Mouse (Mus musculus) cerebellum, adult 8-10 months (tissue): ENCODE measurements around the gene Dap.
A peak's percentile ranks its signal among the peaks of the same experiment; 100 is the strongest.

ENCODE experiments used
- DNase-seq: peaks from one replicate; pipeline ENCODE4 v3.0.0; 2022

Dap gene

DNA sequence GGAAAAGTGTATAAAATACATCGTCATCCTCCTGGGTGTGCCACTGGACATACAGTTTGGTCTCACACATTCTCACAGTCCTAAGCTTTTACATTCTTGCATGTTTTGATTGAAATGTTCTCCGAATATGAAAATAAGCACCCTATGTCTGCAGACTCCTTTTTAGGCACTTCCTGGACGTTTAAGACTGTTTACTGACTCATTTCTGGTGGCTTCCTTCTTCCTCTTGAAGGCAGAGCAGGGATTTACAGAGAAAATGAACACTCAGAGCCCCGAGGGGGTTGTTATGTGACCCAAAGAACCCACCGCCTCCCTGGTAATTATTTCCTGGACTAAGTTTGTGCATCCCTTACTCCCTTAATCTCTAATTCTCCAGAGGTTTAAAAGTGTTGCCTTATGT, 13.8 kb downstream of the Dap start:
- DNase-seq = no peak

DNA sequence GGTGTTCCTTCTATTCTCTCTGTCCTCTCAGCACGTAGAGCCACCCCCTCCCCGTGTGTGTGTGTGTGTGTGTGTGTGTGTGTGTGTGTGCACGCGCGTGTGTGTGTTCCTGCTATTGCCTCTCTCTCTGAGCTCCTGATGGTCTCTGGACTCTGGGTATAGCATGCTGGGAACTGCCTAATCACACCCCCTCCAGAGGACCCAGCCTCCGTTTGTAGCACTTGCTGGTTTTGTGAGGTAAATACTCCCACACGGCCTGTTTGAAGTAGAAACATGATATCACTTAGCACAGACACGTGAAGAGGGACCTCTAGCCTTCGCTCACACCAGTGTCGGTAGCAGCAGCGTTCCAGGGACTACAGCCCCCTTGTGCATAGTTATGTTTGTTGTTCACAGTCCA, 14.5 kb downstream of the Dap start:
- no peak for DNase-seq

GRCm38 (mm10) chr15:31239713-31240112, 15.6 kb downstream of the Dap start:
- DNase-seq = no peak

DNA sequence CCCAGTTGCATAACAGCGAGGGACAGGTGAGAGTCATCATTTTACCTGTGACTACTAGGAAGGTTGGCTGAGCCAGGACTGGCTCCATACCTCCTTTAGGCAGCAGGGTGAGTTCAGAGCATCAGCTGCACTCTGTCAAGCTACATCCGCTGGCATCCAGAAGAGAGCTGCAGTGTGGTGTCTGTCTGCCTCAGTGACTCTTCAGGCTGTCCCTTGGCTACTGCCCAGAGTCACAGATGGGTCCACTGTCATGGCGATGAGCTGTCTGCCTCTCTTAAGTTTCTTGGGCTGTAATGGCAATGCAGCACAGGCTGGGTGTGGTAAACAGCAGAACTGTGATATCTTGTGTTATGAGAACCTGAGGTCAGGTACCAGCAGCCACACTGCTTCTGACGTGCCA, 16.1 kb downstream of the Dap start:
- no peak for DNase-seq

DNA sequence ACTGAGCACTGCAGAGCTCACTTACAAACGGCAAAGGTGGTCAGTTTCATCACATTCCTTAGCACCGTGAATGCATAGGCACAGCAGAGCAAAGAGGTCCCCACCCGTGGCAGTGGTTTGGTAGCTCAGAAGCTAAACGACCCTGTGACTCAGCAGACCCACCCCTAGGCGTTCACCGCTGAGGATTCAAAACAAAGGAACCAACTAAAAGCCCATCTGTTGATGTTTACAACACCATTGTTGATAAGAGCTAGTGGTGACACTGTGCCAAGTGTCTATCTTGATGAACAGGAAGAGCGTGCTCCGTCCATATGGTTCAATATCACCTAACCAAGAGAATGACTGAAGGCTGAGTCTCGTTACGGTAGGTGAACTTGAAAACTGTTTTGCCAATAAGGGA, 19.1 kb downstream of the Dap start:
- no peak for DNase-seq

- DNase-seq = no peak
Measured at GRCm38 (mm10) chr15:31244696-31245445, 20.8 kb downstream of the Dap start.

DNA sequence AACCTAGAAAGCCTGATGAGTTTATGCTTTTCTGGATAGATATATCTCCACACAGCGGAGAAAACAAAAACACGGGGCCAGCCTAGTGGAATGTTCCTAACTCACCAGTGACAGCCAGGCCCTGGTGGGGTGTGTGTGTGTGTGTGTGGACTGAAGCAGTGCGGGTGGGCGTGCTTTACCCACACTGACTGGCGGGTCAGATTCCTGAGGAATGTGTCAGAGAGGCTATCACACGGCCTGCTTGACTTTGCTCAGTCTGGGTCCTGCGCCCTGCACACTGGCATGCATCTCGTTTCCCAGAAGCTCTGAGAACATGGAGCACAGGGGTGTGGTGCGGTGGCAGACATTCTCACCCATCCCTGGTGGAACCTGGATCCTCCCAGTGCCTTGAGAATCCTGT, 21.8 kb downstream of the Dap start:
- no peak for DNase-seq

- DNase-seq = peak; percentile 53
Measured at GRCm38 (mm10) chr15:31247035-31247434, 22.9 kb downstream of the Dap start.

- no peak for DNase-seq
Measured at GRCm38 (mm10) chr15:31248882-31249281, 24.8 kb downstream of the Dap start.

DNA sequence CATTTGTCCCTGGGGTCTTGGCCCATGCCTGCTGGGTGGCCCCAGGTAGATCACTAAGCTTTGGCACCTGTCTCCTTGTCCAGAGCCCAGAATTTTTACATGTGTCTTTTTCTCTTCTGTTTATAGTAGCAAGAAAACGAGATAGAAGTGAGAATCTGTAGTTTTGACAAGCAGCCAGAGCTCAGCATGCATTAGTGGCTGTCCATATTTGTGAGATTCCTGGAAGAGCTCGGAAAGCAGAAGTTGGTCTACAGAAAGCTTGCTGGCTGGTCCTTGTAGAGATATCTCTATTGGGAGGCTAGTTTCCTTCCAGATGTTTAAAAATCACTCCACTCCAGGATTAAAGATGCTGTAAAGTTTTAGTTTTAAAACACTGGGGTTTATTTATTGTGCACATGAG, 25.9 kb downstream of the Dap start:
- no peak for DNase-seq

DNA sequence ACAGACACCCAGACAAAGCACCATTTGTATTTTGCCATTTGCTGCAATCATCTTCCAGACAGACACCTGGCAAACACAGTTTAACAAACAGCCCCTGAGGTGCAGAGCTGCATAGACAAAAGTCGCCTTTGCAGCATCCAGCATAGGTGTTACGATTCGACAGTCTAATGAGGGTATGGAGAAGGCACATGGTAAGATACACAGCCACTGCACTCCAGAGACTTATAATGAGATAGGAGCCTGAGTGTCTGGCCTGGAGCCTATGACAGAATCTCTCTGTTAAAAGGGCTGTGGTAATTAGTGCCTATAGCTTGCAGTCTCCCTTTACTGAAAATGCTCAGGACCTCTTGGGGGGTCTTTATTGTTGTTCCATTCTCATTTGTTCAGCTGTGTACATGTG, 26.6 kb downstream of the Dap start:
- no peak for DNase-seq

- DNase-seq = no peak
Measured at GRCm38 (mm10) chr15:31251189-31251588, 27.1 kb downstream of the Dap start.

- no peak for DNase-seq
Measured at GRCm38 (mm10) chr15:31252590-31253311, 28.6 kb downstream of the Dap start.

DNA sequence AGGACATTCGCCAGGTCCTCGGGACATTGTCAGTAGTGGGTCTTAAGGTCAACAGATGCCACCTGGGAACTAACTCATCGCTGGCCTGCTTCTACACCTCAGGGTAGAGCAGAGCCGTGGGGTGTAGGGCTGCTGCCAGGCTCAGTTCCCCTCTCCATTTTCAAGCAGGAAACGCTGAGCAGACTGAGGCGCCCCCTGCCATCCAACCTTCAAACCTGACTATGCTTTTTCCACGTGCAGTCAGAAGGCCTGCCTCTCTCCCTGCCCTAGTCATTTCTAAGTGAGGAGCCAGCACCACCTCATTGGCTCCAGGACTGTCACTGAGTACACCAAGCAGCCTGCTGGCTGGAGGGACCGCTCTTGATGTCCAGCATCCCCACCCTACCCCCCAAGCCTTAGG, 29.3 kb downstream of the Dap start:
- DNase-seq = no peak

GRCm38 (mm10) chr15:31253963-31254362, 29.8 kb downstream of the Dap start:
- no peak for DNase-seq

DNA sequence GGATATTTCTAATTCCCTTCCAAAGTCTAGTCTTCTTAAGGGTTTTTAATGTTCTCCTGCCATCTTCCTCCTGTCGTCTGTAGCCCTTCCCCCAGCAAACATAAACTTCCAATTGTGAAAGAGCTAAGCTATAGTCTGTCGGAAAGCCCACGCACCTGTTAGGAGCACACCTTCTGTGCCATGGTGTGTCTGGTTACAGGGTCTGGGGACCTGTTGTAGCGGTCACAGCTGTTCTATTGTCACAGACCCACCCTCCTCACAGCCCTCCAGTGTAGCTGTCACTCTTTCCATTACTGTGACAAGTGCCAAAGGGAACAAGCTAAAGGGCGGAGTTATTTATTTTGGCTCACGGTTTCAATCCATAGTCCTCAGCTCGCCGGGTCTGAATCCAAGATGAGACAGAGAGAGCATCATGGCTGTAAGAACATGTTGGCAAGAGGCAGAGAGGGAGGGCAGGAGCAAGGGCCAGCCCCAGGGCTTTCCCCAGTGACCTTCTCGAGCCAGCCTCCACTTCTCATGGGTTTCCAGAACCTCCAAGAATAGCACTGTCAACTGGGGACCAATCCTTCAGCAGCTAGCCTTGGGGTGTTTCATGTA, 30.9 kb downstream of the Dap start:
- DNase-seq = no peak

GRCm38 (mm10) chr15:31255762-31256161, 31.6 kb downstream of the Dap start:
- DNase-seq = no peak

GRCm38 (mm10) chr15:31257329-31257728, 33.2 kb downstream of the Dap start:
- DNase-seq = no peak

GRCm38 (mm10) chr15:31258029-31258692, 34.0 kb downstream of the Dap start:
- no peak for DNase-seq

- no peak for DNase-seq
Measured at GRCm38 (mm10) chr15:31258693-31259439, 34.8 kb downstream of the Dap start.

DNA sequence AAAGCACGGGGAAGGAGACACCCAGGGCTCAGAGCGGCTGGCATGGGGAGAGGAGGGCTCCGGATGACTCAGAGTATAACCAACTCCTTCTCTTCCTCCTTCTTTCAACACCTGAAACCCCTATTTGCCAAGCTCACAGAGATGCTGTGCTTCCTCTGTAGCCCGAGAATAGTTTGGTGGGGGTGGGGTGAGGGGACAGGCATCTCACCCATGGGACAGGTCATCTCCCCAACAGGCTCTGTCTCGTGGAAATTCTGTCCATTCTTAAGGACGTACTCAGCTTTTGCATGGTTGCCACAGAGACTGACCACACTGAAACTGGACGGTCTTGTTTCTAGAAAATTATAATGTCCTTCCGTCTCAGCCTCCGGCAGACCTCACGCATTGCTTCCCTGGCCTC, 37.0 kb downstream of the Dap start:
- DNase-seq = no peak

DNA sequence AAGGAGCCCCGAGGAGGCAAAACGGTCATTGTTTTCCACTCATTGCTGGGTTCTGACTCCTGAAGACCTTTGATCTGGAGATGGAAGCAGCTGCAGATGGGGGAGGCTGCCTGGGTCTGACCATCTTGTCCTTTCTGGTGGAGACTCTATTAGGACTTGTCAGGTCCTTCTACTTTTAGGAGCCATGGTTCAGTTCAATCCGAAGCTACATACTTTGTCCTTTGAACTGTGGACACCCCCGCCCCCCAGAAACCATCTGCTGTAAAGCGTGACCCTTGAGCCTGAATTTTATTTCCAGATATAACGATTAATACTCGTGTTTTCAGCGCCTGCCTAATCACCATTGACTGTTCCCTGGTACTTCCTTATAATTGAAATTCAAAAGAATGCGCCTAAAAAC, 38.2 kb downstream of the Dap start:
- no peak for DNase-seq

DNA sequence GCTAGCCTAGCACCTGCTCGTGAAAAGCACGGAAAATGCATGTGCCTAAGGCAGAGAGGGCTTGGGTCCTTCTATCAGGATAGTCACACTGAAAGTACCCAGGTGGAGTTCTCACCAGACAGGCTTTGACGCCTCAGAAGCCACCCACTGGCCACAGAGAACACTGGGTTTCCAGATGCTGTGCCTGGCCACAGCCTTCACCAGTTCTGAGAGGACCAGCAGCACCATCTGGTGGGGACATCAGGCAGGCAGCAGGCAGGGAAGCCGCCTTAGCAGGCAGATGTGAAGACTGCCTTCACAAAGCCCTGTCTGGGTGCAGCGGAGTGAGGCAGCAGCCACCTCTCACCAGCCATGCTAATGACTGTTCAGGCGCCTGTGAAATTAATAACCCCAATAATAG, 40.7 kb downstream of the Dap start:
- DNase-seq = peak; percentile 64
